Mouse (Mus musculus) adrenal gland, postnatal 14 days (tissue): ENCODE measurements at regions not wholly inside any gene's neighbourhood (a gene's known extent, or its start where the extent isn't known, plus 50 kb on each side); places are given as distances from the start of the nearest gene placed in this dataset.
A peak's percentile ranks its signal among the peaks of the same experiment; 100 is the strongest.
"Not testable (repeated sequence)": the region's sequence is repeated elsewhere in the genome, so short reads cannot be mapped to it uniquely, and the experiment has no call there.

Source experiments
- DNase-seq: peaks from one replicate; pipeline ENCODE4 v3.0.0; 2021; ENCODE audit warnings: mixed read lengths

DNA sequence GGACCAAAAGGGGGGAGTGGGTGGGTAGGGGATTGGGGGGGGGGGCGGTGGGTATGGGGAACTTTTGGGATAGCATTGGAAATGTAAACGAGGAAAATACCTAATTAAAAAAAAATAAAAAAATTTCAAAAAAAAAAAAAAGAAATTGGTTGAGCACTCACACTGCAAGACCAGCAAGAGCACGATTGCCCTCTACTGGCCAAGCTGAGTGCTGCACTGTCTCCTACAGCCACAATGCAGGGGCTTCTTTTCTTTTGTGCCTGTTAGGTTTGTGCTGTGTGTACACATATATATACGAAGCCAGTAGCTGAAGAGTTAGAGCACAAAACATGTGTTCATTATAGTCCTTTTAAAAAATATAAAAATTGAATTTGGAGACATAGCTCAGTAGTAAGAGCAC lies 55.6 kb downstream of the Mup20 start:
- DNase-seq = peak; percentile 56

DNA sequence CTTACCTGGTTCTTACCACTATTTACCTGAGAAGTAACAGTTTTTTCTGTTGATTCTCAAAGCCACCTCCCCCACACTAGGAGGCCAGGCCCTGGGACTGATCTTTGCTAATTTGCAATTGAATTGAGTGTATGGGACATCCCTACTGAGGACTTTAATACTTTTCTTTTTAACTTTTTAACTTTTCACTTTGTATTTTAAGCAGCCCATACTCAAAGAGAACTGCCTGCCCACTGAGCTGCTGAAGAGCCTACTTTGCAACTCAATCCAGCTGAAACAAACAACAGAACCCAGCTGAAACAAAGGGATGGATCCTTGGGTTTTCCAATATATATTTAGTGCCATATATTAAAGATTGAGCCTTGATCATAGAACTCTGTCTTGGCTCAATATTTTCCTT lies 64.0 kb downstream of the Mup20 start:
- not testable (repeated sequence) for DNase-seq

DNA sequence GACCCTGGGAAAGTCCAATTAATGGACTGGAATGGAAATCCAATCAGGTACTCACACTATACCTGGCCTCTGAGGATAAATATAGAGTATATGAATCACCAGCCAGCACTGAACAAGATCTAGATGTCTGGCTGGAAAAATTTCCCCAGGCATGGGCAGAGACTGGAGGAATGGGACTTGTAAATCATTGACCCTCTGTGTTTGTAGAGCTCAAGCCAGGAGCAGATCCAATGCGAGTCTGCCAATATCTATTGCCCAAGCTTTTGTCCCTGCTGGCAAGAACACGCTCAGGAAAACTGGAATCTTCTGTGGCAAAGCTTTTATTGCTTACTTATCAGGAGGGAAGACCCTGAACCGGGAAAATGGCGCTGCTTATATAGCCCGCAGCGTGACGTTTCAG lies 77.8 kb downstream of the Mup20 start:
- no peak for DNase-seq

GRCm38 (mm10) chr4:61973236-61973635 lies 80.7 kb downstream of the Mup20 start:
- DNase-seq = peak; percentile 48

DNA sequence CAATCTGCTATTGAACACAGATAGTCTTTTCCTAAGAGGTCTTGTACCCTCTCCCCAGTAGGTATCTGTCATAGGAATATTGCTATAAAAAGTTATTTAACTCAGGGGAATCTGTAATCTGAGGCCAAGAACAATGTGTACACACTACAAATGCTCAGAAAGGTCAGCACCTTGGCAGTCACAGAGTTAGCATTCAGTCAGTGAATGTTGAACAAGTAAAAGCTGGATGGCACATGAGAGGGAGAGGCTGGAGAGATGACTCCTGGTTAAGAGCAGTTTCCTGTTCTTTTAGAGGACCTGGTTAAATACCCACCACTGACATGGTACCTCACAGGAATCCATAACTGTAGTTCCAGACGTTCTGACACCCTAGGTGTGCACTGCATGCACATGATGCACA lies 84.3 kb downstream of the Mup20 start:
- DNase-seq = no peak

- not testable (repeated sequence) for DNase-seq
Observed at GRCm38 (mm10) chr4:61967674-61968073, 86.3 kb downstream of the Mup20 start.

GRCm38 (mm10) chr4:61962315-61962714 lies 91.6 kb downstream of the Mup20 start:
- DNase-seq = no peak
